8 mouse cellular contexts compared by ENCODE assay signal in the genomic region with DNA sequence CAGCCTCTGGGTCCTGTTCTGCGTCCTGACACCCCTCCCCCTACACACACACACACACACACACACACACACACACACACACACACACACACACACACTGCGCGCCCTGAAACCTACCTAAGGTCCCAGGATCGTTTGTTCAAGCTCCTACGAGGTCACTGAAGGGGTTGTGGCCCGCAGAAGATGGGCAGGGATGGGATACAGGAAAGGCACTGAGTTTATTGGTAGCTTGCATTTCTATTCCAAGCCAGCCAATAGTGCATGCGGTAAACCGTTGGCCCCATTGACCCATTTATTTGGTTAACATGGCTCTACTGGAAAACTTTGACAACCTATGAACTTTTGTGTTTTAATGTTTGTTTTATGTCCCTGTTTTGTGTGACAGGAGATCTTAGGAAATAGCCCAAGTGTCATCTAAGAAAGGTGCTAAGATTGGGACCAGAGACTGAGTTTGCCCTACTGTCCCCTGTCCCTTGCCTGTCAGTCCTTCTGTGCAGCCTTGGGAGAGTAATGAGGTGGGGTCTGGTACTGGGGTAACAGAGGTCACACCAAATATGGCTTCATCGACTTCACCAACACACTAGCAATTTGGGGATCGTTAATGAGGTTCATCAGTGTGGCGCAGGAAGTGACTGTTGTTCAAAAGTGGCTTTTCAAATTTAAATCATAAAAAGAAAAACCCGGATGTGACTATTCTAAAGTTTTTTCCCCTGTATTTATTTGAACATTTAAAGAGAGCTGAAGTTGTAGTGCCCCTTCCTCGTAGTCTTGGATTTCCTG. TPM values are rescaled to one million over a fixed set of nuclear protein-coding genes. Genes with fewer than 3 reads are reported as not detected.
DNase-seq lines count a peak whose midpoint lies in the region; ATAC-seq lines count a peak whose summit lies in the region.

No protein-coding gene starts in this region.

- H3K4me3 ChIP-seq in kidney, embryonic 14.5 days (ENCODE audit: low read length): peak overlapping the region; percentile 68
- H3K4me3 ChIP-seq in embryonic facial prominence, embryonic 10.5 days: peak overlapping the region; percentile 89
- H3K4me3 ChIP-seq in midbrain, embryonic 14.5 days (replicated peaks; ENCODE audit: low read depth, low read length): peak overlapping the region; percentile 88

- DNase-seq in kidney, postnatal 25 days: no peak
- no peak for DNase-seq in embryonic facial prominence, embryonic 10.5 days (ENCODE audit: low spot score)
- no peak for DNase-seq in midbrain, embryonic 14.5 days
- no peak for DNase-seq in cerebellum, adult 8-10 months
- DNase-seq in right cerebral cortex, postnatal 25 days: no peak
- no peak for DNase-seq in gastrocnemius, postnatal 25 days

- H3K27ac ChIP-seq in kidney, embryonic 14.5 days (ENCODE audit: low read depth, low read length): peak overlapping the region; percentile 85; the same call in 1 of the 2 replicates
- H3K27ac ChIP-seq in embryonic facial prominence, embryonic 10.5 days (replicated peaks): peak overlapping the region; percentile 97
- H3K27ac ChIP-seq in midbrain, embryonic 14.5 days (replicated peaks; ENCODE audit: low read depth, low read length): peak overlapping the region; percentile 95

- WGBS in kidney, embryonic 14.5 days: 36% methylated on average over 13 of the region's 13 CpGs
- WGBS in embryonic facial prominence, embryonic 10.5 days: 43% methylated on average over 13 of the region's 13 CpGs
- WGBS in midbrain, embryonic 14.5 days: 45% methylated on average over 13 of the region's 13 CpGs

- no peaks in the 10 kb centered on the region for H3K27me3 ChIP-seq in kidney, embryonic 14.5 days (ENCODE audit: control insufficient read depth, insufficient read depth, low read length)
- H3K27me3 ChIP-seq in embryonic facial prominence, embryonic 10.5 days (replicated peaks; ENCODE audit: low read depth, poor library complexity, severe bottlenecking): no peaks in the 10 kb centered on the region
- H3K27me3 ChIP-seq in midbrain, embryonic 14.5 days (ENCODE audit: control insufficient read depth, insufficient read depth, low read length): no peaks in the 10 kb centered on the region

- H3K4me1 ChIP-seq in kidney, embryonic 14.5 days (ENCODE audit: control insufficient read depth, insufficient read depth, low read length): peaks cover 23% of the 10 kb centered on the region
- H3K4me1 ChIP-seq in embryonic facial prominence, embryonic 10.5 days: peaks cover 31% of the 10 kb centered on the region
- H3K4me1 ChIP-seq in midbrain, embryonic 14.5 days (ENCODE audit: control insufficient read depth, insufficient read depth, low read length): 0 out of 2 replicates have a peak, but pooled peaks cover 9% of the 10 kb centered on the region

- no peaks in the 10 kb centered on the region for H3K36me3 ChIP-seq in kidney, embryonic 14.5 days (ENCODE audit: control insufficient read depth, insufficient read depth, low read length)
- H3K36me3 ChIP-seq in embryonic facial prominence, embryonic 10.5 days (replicated peaks): peaks cover 26% of the 10 kb centered on the region
- 0 out of 2 replicates have a peak, but pooled peaks cover 2% of the 10 kb centered on the region for H3K36me3 ChIP-seq in midbrain, embryonic 14.5 days (ENCODE audit: control insufficient read depth, insufficient read depth, low read length)

- no peak; the same call in 1 of the 2 replicates for ATAC-seq in kidney, embryonic 14.5 days (ENCODE audit: low FRiP score, low TSS enrichment)
- peak; percentile 62 for ATAC-seq in inflammation-experienced regulatory T-cells, adult 6 months
- peak; percentile 2; the same call in 1 of the 2 replicates for ATAC-seq in midbrain, embryonic 14.5 days (ENCODE audit: low FRiP score, low TSS enrichment)

- peak overlapping the region; percentile 57 for H3K4me2 ChIP-seq in kidney, embryonic 14.5 days (replicated peaks; ENCODE audit: low read depth, low read length)
- peak overlapping the region; percentile 69 for H3K4me2 ChIP-seq in midbrain, embryonic 14.5 days (ENCODE audit: low read length)

- no peaks in the 10 kb centered on the region for H3K9me3 ChIP-seq in kidney, embryonic 14.5 days (ENCODE audit: control insufficient read depth, low read length)
- H3K9me3 ChIP-seq in embryonic facial prominence, embryonic 10.5 days: no peaks in the 10 kb centered on the region
- no peaks in the 10 kb centered on the region for H3K9me3 ChIP-seq in midbrain, embryonic 14.5 days (ENCODE audit: control insufficient read depth, low read length)

- H3K9ac ChIP-seq in kidney, embryonic 14.5 days (ENCODE audit: low read depth, low read length): peak overlapping the region; percentile 76
- H3K9ac ChIP-seq in midbrain, embryonic 14.5 days (replicated peaks; ENCODE audit: low read length): peak overlapping the region; percentile 95

RNA-seq across cellular contexts. Expression of a gene that starts 1.1 kb away (rescaled TPM):
- 43.7 and 47.2 TPM in 2 replicates for polyA plus RNA-seq in kidney, embryonic 14.5 days (2014; fragmentation: Nextera tagmentation; extraction: Ambion mirVana)
- polyA plus RNA-seq in embryonic facial prominence, embryonic 10.5 days (2016; fragmentation: Nextera tagmentation; extraction: Ambion mirVana): 29.7 and 31.0 TPM in 2 replicates
- polyA plus RNA-seq in inflammation-experienced regulatory T-cells, adult 6 months (2017; shearing (Covaris generic)): 10 to 100 TPM; 44.5 to 50.8 (median 46.5) TPM
- polyA plus RNA-seq in midbrain, embryonic 14.5 days (2014; fragmentation: Nextera tagmentation; extraction: Ambion mirVana): 29.0 and 32.2 TPM in 2 replicates
- 1 to 10 TPM; 7.1 to 10.0 TPM for total RNA-seq in gastrocnemius, postnatal 25 days (2021)

RNA-seq across cellular contexts. Expression of a gene that starts 17.9 kb away (rescaled TPM):
- polyA plus RNA-seq in kidney, embryonic 14.5 days (2014; fragmentation: Nextera tagmentation; extraction: Ambion mirVana): not detected in 2 replicates
- not detected in 2 replicates for polyA plus RNA-seq in embryonic facial prominence, embryonic 10.5 days (2016; fragmentation: Nextera tagmentation; extraction: Ambion mirVana)
- polyA plus RNA-seq in inflammation-experienced regulatory T-cells, adult 6 months (2017; shearing (Covaris generic)): 1 to 10 TPM in 1 of 3 experiments, not detected in 2; 2.6 TPM
- not detected in 2 replicates for polyA plus RNA-seq in midbrain, embryonic 14.5 days (2014; fragmentation: Nextera tagmentation; extraction: Ambion mirVana)
- not detected for total RNA-seq in gastrocnemius, postnatal 25 days (2021)

RNA-seq across cellular contexts. Expression of a gene that starts 32.3 kb away (rescaled TPM):
- 17.4 and 21.3 TPM in 2 replicates for polyA plus RNA-seq in kidney, embryonic 14.5 days (2014; fragmentation: Nextera tagmentation; extraction: Ambion mirVana)
- 7.8 and 8.9 TPM in 2 replicates for polyA plus RNA-seq in embryonic facial prominence, embryonic 10.5 days (2016; fragmentation: Nextera tagmentation; extraction: Ambion mirVana)
- polyA plus RNA-seq in inflammation-experienced regulatory T-cells, adult 6 months (2017; shearing (Covaris generic)): 100 to 1,000 TPM in 2 of 3 experiments, 10 to 100 TPM in 1; 95.7 to 124 (median 113) TPM
- polyA plus RNA-seq in midbrain, embryonic 14.5 days (2014; fragmentation: Nextera tagmentation; extraction: Ambion mirVana): 5.4 and 9.3 TPM in 2 replicates
- 1 to 10 TPM; 5.0 to 6.3 TPM for total RNA-seq in gastrocnemius, postnatal 25 days (2021)
